In the genomic region with DNA sequence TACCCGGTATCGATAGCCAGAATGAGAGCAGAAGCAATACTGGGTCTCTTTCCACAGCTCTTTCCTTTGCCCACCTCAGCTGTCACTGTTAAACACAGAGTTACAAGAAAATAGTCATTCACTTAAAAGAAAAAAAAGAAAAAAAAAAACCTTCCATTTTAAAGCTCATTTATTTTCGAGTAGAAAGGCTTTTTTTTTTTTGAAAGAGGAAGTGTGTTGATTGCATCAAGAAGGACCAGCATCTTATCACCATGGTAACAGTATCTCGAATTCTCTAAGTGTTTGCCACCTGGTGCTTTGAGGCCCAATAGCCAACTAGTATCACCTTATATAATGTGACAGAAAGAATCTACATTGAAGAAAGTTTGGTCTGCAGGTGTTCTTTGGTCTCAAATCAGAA, we compare ENCODE assay signal across 26 mouse cellular contexts.
A peak's percentile ranks its signal among the peaks of the same experiment; 100 is the strongest.
DNase-seq lines count a peak whose midpoint lies in the region; ATAC-seq and TF ChIP-seq lines count a peak whose summit lies in the region.
"Had no signal": no experiment of that assay in that cellular context is flagged by ENCODE, and none has a peak within 500 bp of the region (broad histone marks: within the 10 kb centered on the region; RNA-seq: fewer than 3 reads in every experiment).

No protein-coding gene starts in this region.

- DNase-seq in CH12.LX (ENCODE audit: extremely low read depth) (peak; percentile 9), MEL (ENCODE audit: low read depth, low spot score) (peak; percentile 13), R1 (ENCODE audit: low read depth, low spot score) (peak; percentile 4)
- DNase-seq in brain, adult 2 months (ENCODE audit: low read depth, low spot score), result peak; percentile 16
- DNase-seq in spleen, postnatal 36 days (ENCODE audit: low spot score in 2 of 2), result no peak
- no peak for DNase-seq in T-cell, adult 2 months (ENCODE audit: low spot score)
- no peak for DNase-seq in midbrain, embryonic 14.5 days
- no peak for DNase-seq in hindbrain, embryonic 14.5 days (ENCODE audit: low spot score)
- DNase-seq: adrenal gland, adult 2 months; adrenal gland, adult 8-10 months; adrenal gland, postnatal 10 days; adrenal gland, postnatal 14 days; adrenal gland, postnatal 25 days; adrenal gland, postnatal 36 days; B cell, adult 2 months; cerebellum, adult 11 months; cerebellum, adult 11-12 months; cerebellum, adult 18-20 months; cerebellum, adult 2 months; cerebellum, adult 8-10 months; cerebellum, adult 9-10 months; cerebellum, adult 9-11 months had no signal

- H3K27me3 ChIP-seq in CH12.LX (replicated peaks) (no peaks in the 10 kb centered on the region), MEL (ENCODE audit: control insufficient read depth in 1 of 2, insufficient read depth in 2 of 2, low read length in 2 of 2) (no peaks in the 10 kb centered on the region)
- H3K27me3 ChIP-seq in midbrain, embryonic 14.5 days (ENCODE audit: control insufficient read depth, insufficient read depth, low read length), result no peaks in the 10 kb centered on the region
- no peaks in the 10 kb centered on the region for H3K27me3 ChIP-seq in hindbrain, embryonic 14.5 days (ENCODE audit: control insufficient read depth, insufficient read depth, low read length)

- H3K4me2 ChIP-seq in CH12.LX (ENCODE audit: insufficient read depth, low read depth, poor library complexity, severe bottlenecking), result no peak overlapping the region
- no peak overlapping the region for H3K4me2 ChIP-seq in midbrain, embryonic 14.5 days (ENCODE audit: low read length)
- no peak overlapping the region for H3K4me2 ChIP-seq in hindbrain, embryonic 14.5 days (replicated peaks)

- dilution Hi-C loops in CH12.LX (cut with MboI; ENCODE audit: extremely low pct_ligation_motif_present, extremely low pct_unique_long_range_greater_than_20kb, low sequenced_read_pairs), result no loop called here

- no peak for ATAC-seq in midbrain, embryonic 14.5 days (ENCODE audit: low FRiP score, low TSS enrichment)
- ATAC-seq in hindbrain, embryonic 14.5 days (ENCODE audit: low FRiP score), result no peak
- ATAC-seq: activated CD4-positive, CD25-positive, alpha-beta regulatory T cell, adult 4 months; CD4-positive, CD25-positive, alpha-beta regulatory T cell, adult 4 months; Patski had no signal

- H3K79me2 ChIP-seq in CH12.LX (replicated peaks; ENCODE audit: control insufficient read depth, extremely low read depth, insufficient read depth, poor library complexity, severe bottlenecking) (no peaks in the 10 kb centered on the region), MEL (ENCODE audit: control insufficient read depth, insufficient read depth, low read length, poor library complexity) (no peaks in the 10 kb centered on the region)

- no peak for TF ChIP-seq RAD21 in CH12.LX (IDR thresholded peaks at IDR 0.05; ENCODE audit: low read depth, low read length)
- no peak for TF ChIP-seq RAD21 in MEL (IDR thresholded peaks at IDR 0.05; ENCODE audit: low read depth, low read length)

- no peak for TF ChIP-seq EP300 in CH12.LX (IDR thresholded peaks at IDR 0.05; ENCODE audit: low read length)
- TF ChIP-seq EP300 in MEL (IDR thresholded peaks at IDR 0.05; ENCODE audit: low read depth in 1 of 2, low read length in 2 of 2), result no peak

- no peak for TF ChIP-seq CTCF in CH12.LX (conservative IDR thresholded peaks at IDR 0.05 in 1 of 2, IDR thresholded peaks at IDR 0.05 in 1 of 2; ENCODE audit: low read depth in 2 of 2, low read length in 2 of 2)
- TF ChIP-seq CTCF in MEL (IDR thresholded peaks at IDR 0.05 in 2 of 3, conservative IDR thresholded peaks at IDR 0.05 in 1 of 3; ENCODE audit: control insufficient read depth in 1 of 3, insufficient read depth in 1 of 3, low read depth in 2 of 3, low read length in 3 of 3, poor library complexity in 1 of 3, severe bottlenecking in 1 of 3), result no peak

- H3K4me3 ChIP-seq in CH12.LX (replicated peaks in 1 of 3; ENCODE audit: low read depth in 2 of 3, low read length in 2 of 3, poor library complexity in 1 of 3) (no peak overlapping the region), MEL (ENCODE audit: control insufficient read depth in 1 of 2, insufficient read depth in 1 of 2, low read depth in 2 of 2, low read length in 2 of 2) (no peak overlapping the region)
- H3K4me3 ChIP-seq in midbrain, embryonic 14.5 days (replicated peaks; ENCODE audit: low read depth, low read length), result no peak overlapping the region
- no peak overlapping the region for H3K4me3 ChIP-seq in hindbrain, embryonic 14.5 days (replicated peaks; ENCODE audit: low read length)

- TF ChIP-seq POLR2A in CH12.LX (IDR thresholded peaks at IDR 0.05; ENCODE audit: low read depth, low read length) (no peak), MEL (IDR thresholded peaks at IDR 0.05; ENCODE audit: control insufficient read depth in 1 of 2, insufficient read depth in 1 of 2, low read depth in 1 of 2, low read length in 2 of 2, poor library complexity in 1 of 2) (no peak)

- WGBS in midbrain, embryonic 14.5 days, result 76% methylated on average over 4 of the region's 4 CpGs
- 73% methylated on average over 4 of the region's 4 CpGs for WGBS in hindbrain, embryonic 14.5 days

- no peaks in the 10 kb centered on the region for H3K36me3 ChIP-seq in CH12.LX (replicated peaks in 1 of 2; ENCODE audit: control insufficient read depth in 1 of 2, insufficient read depth in 1 of 2, low read length in 1 of 2)
- peaks cover 0 to 9% of the 10 kb centered on the region in 2 experiments; a peak in 2 of 4 replicates for H3K36me3 ChIP-seq in MEL (ENCODE audit: control insufficient read depth in 1 of 2, insufficient read depth in 2 of 2, low read length in 2 of 2)
- no peaks in the 10 kb centered on the region for H3K36me3 ChIP-seq in midbrain, embryonic 14.5 days (ENCODE audit: control insufficient read depth, insufficient read depth, low read length)
- no peaks in the 10 kb centered on the region for H3K36me3 ChIP-seq in hindbrain, embryonic 14.5 days (replicated peaks; ENCODE audit: control insufficient read depth, insufficient read depth)
- H3K36me3 ChIP-seq: G1E had no signal

- H3K9ac ChIP-seq in CH12.LX (ENCODE audit: insufficient read depth, low read depth) (no peak overlapping the region), MEL (ENCODE audit: control insufficient read depth, low read depth, low read length, poor library complexity, severe bottlenecking) (no peak overlapping the region)
- no peak overlapping the region for H3K9ac ChIP-seq in midbrain, embryonic 14.5 days (replicated peaks; ENCODE audit: low read length)
- no peak overlapping the region for H3K9ac ChIP-seq in hindbrain, embryonic 14.5 days

- H3K9me3 ChIP-seq in CH12.LX (replicated peaks; ENCODE audit: low read length), result peaks cover 3% of the 10 kb centered on the region
- H3K9me3 ChIP-seq in MEL (replicated peaks; ENCODE audit: insufficient read depth, low read length), result no peaks in the 10 kb centered on the region
- no peaks in the 10 kb centered on the region for H3K9me3 ChIP-seq in midbrain, embryonic 14.5 days (ENCODE audit: control insufficient read depth, low read length)
- H3K9me3 ChIP-seq in hindbrain, embryonic 14.5 days (ENCODE audit: control insufficient read depth, low read length), result no peaks in the 10 kb centered on the region
- H3K9me3 ChIP-seq: G1E had no signal

- in situ Hi-C loops in CH12.LX (cut with MboI; ENCODE audit: low pct_ligation_motif_present, low pct_unique_long_range_greater_than_20kb, low sequenced_read_pairs), result no loop called here

- H3K27ac ChIP-seq in CH12.LX (ENCODE audit: insufficient read depth, low read depth), result no peak overlapping the region
- no peak overlapping the region for H3K27ac ChIP-seq in MEL (ENCODE audit: control insufficient read depth, low read depth, low read length)
- H3K27ac ChIP-seq in midbrain, embryonic 14.5 days (replicated peaks; ENCODE audit: low read depth, low read length), result no peak overlapping the region
- no peak overlapping the region for H3K27ac ChIP-seq in hindbrain, embryonic 14.5 days

- H3K4me1 ChIP-seq in CH12.LX (ENCODE audit: control insufficient read depth in 1 of 2, insufficient read depth in 2 of 2), result peaks cover 3 to 13% of the 10 kb centered on the region in 2 experiments; a peak in 3 of 4 replicates
- peaks cover 2 to 9% of the 10 kb centered on the region in 2 experiments; a peak in 3 of 4 replicates for H3K4me1 ChIP-seq in MEL (ENCODE audit: control insufficient read depth in 1 of 2, insufficient read depth in 2 of 2, low read length in 2 of 2)
- no peaks in the 10 kb centered on the region for H3K4me1 ChIP-seq in midbrain, embryonic 14.5 days (ENCODE audit: control insufficient read depth, insufficient read depth, low read length)
- no peaks in the 10 kb centered on the region for H3K4me1 ChIP-seq in hindbrain, embryonic 14.5 days (replicated peaks; ENCODE audit: control insufficient read depth, insufficient read depth, low read length)

TF ChIP-seq in CH12.LX, 34 proteins besides CTCF, POLR2A, EP300 and RAD21:
- TF ChIP-seq ZNF384 (IDR thresholded peaks at IDR 0.05; ENCODE audit: low read depth, low read length) (peak; percentile 57), UBTF (IDR thresholded peaks at IDR 0.05; ENCODE audit: low read depth, low read length) (no peak)

TF ChIP-seq in MEL, 35 proteins besides CTCF, POLR2A, EP300 and RAD21:
- TF ChIP-seq ZNF384 (IDR thresholded peaks at IDR 0.05; ENCODE audit: low read depth, low read length) (peak; percentile 77), TCF12 (IDR thresholded peaks at IDR 0.05; ENCODE audit: low read depth, low read length) (no peak)

Comparison
In these comparisons a context has a peak if more than half of its experiments do, and no peak if none do; other contexts are left out.
1. DNase-seq: peak in CH12.LX (single experiment), MEL (single experiment), R1 (single experiment) and brain, adult 2 months (single experiment); none in spleen, postnatal 36 days (0 of 2), T-cell, adult 2 months (single experiment), midbrain, embryonic 14.5 days (single experiment) and hindbrain, embryonic 14.5 days (single experiment).